Mouse (Mus musculus) liver, postnatal 0 days (tissue): ENCODE data around the gene Lmln. TPM values are rescaled to one million over a fixed set of nuclear protein-coding genes. Genes with fewer than 3 reads are reported as not detected.
"Not testable (repeated sequence)": the region's sequence is repeated elsewhere in the genome, so short reads cannot be mapped to it uniquely, and the experiment has no call there.

Experiments used
- ATAC-seq: fragments of 200-750 bp; cut with Nextera tagmentation; 2 replicates; pipeline ENCODE4 v1.8.0; 2017; ENCODE audit warnings: mild to moderate bottlenecking, moderate library complexity
- DNase-seq: peaks from one replicate; pipeline ENCODE4 v3.0.0-alpha.2; 2016
- H3K27ac ChIP-seq: fragments of 300-500 bp; sonication (generic); 2 replicates; pipeline ENCODE4 v1.5.1; 2014; ENCODE audit warnings: antibody characterized with exemption, moderate library complexity, mild to moderate bottlenecking, low read depth
- H3K27me3 ChIP-seq: fragments of 300-500 bp; sonication (generic); 2 replicates; pipeline ENCODE4 v1.6.1; 2014; ENCODE audit warnings: low read length, control low read depth, mixed read lengths; ENCODE audit not compliant: insufficient read depth
- H3K36me3 ChIP-seq: fragments of 300-500 bp; sonication (generic); replicated peaks from 2 replicates; pipeline ENCODE4 v1.6.1; 2014; ENCODE audit warnings: mild to moderate bottlenecking, control low read depth, low read length, moderate library complexity, mixed read lengths; ENCODE audit not compliant: insufficient read depth
- H3K4me1 ChIP-seq: fragments of 300-500 bp; sonication (generic); 2 replicates; pipeline ENCODE4 v1.6.1; 2014; ENCODE audit warnings: antibody characterized with exemption, mild to moderate bottlenecking, control low read depth; ENCODE audit not compliant: insufficient read depth
- H3K4me2 ChIP-seq: fragments of 300-500 bp; sonication (generic); 2 replicates; pipeline ENCODE4 v1.6.1; 2014; ENCODE audit warnings: low read depth, mild to moderate bottlenecking, low read length, moderate library complexity, mixed read lengths
- H3K4me3 ChIP-seq: fragments of 300-500 bp; sonication (generic); 2 replicates; pipeline ENCODE4 v1.5.1; 2014; ENCODE audit warnings: low read depth, low read length
- H3K9ac ChIP-seq: fragments of 300-500 bp; sonication (generic); replicated peaks from 2 replicates; pipeline ENCODE4 v1.6.1; 2014; ENCODE audit warnings: mild to moderate bottlenecking, moderate library complexity
- H3K9me3 ChIP-seq: fragments of 300-500 bp; sonication (generic); 2 replicates; pipeline ENCODE4 v1.6.1; 2016; ENCODE audit warnings: mild to moderate bottlenecking, control low read depth, low read length, mixed read lengths
- CTCF ChIP-seq: sonication (generic); IDR thresholded peaks from 2 replicates; pipeline ENCODE4 v1.5.1; 2016; ENCODE audit warnings: antibody characterized with exemption, low read depth
- EP300 ChIP-seq: IDR thresholded peaks from 2 replicates; pipeline ENCODE4 v1.6.1; 2016; ENCODE audit warnings: antibody characterized with exemption, low read depth, mild to moderate bottlenecking
- WGBS: fragments of 180-500 bp; shearing (Covaris S2); extraction: QIAGEN DNeasy Blood & Tissue Kit; methylation state at CpG from one replicate; pipeline ENCODE4 v1.1.7; 2014; ENCODE audit not compliant: insufficient replicate concordance; 5-methylcytosine and 5-hydroxymethylcytosine counted together
- microRNA counts: library from miRNA; unstranded; fragments of <30 nt; microRNA quantifications from one replicate; lab custom pipeline; 2015
- microRNA-seq: library from miRNA; unstranded; fragments of <30 nt; microRNA quantifications from one replicate; pipeline ENCODE4, GENCODE M21; 2016
- polyA plus RNA-seq: library from polyadenylated mRNA; unstranded; fragments of >200 nt; fragmentation: Nextera tagmentation; extraction: Ambion mirVana; gene quantifications from 2 replicates; pipeline ENCODE4 v1.2.1, GENCODE M21; 2015

The Lmln gene
- polyA plus RNA-seq, 1 experiment from 2014 or later, result 1.2 TPM

GRCm38 (mm10) chr16:33173151-33173550 is 110.8 kb downstream of the Lmln start:
- H3K27ac ChIP-seq, result no peak overlapping the region
- no peak overlapping the region for H3K4me3 ChIP-seq
- no peak overlapping the region for H3K9ac ChIP-seq
- no peak for ATAC-seq
- H3K4me2 ChIP-seq, result no peak overlapping the region
- H3K9me3 ChIP-seq, result no peaks in the 10 kb centered on the region
- TF ChIP-seq CTCF, result no peak
- no peak for TF ChIP-seq EP300
- H3K4me1 ChIP-seq, result peaks cover 4% of the 10 kb centered on the region; the same call in 1 of the 2 replicates
- 77% methylated on average over 5 of the region's 5 CpGs for WGBS
- no peak for DNase-seq
- H3K27me3 ChIP-seq, result no peaks in the 10 kb centered on the region
- H3K36me3 ChIP-seq, result no peaks in the 10 kb centered on the region

- H3K9me3 ChIP-seq, result no peaks in the 10 kb centered on the region
- H3K4me3 ChIP-seq, result no peak overlapping the region
- TF ChIP-seq EP300 (no peak), CTCF (no peak)
- ATAC-seq, result no peak
- no peak overlapping the region for H3K4me2 ChIP-seq
- no peak for DNase-seq
- no peak overlapping the region for H3K27ac ChIP-seq
- no peak overlapping the region for H3K9ac ChIP-seq
- no peaks in the 10 kb centered on the region for H3K27me3 ChIP-seq
- no peaks in the 10 kb centered on the region for H3K36me3 ChIP-seq
- H3K4me1 ChIP-seq, result peaks cover 8% of the 10 kb centered on the region
Measured at GRCm38 (mm10) chr16:33174695-33175094, 112.4 kb downstream of the Lmln start.

GRCm38 (mm10) chr16:33176831-33177230 is 114.5 kb downstream of the Lmln start:
- WGBS, result 78% methylated on average over 5 of the region's 5 CpGs
- not testable (repeated sequence) for H3K4me3 ChIP-seq, H3K27me3 ChIP-seq, H3K9me3 ChIP-seq, H3K27ac ChIP-seq, ATAC-seq, H3K4me2 ChIP-seq, H3K4me1 ChIP-seq, H3K36me3 ChIP-seq, H3K9ac ChIP-seq, DNase-seq

MicroRNAs encoded within 50 kb of the gene (microRNA counts, 519-probe panel; counts per million panel counts)
- not detected for microRNA mmu-miR-1947 (lab: Ali Mortazavi, UCI)

Small RNAs within 50 kb of the gene (microRNA-seq; reads per million reads assigned to microRNA genes)
- gene Gm22231 (not detected), gene Mir1947 (8.9 reads per million, percentile 16 among the genes with 10 or more reads in this experiment)

Other genes starting within 250 kb of the Lmln start
- 36.6 and 40.6 TPM in 2 replicates for gene Fyttd1, start 185.0 kb upstream of the Lmln start, polyA plus RNA-seq
- 4.0 and 4.3 TPM in 2 replicates for gene Rubcn, start 184.8 kb upstream of the Lmln start, polyA plus RNA-seq
- 2.6 and 4.3 TPM in 2 replicates for gene Lrch3, start 148.4 kb upstream of the Lmln start, polyA plus RNA-seq
- gene Iqcg, start 6.3 kb upstream of the Lmln start, polyA plus RNA-seq, result 0.95 and 1.1 TPM in 2 replicates
- gene Rpl35a, start 6.1 kb upstream of the Lmln start, polyA plus RNA-seq, result 574 and 584 TPM in 2 replicates
- 6.2 and 6.3 TPM in 2 replicates for gene Osbpl11, start 122.5 kb downstream of the Lmln start, polyA plus RNA-seq
- gene Snx4, start 188.9 kb downstream of the Lmln start, polyA plus RNA-seq, result 27.5 and 27.8 TPM in 2 replicates